Mouse (Mus musculus) naive thymus-derived CD4-positive, alpha-beta T cell, adult 2 months (primary cell): ENCODE results near the gene Itga2.
A peak's percentile ranks its signal among the peaks of the same experiment; 100 is the strongest.

Experiments
- DNase-seq: peaks from one replicate; pipeline ENCODE4 v3.0.0-alpha.2; 2011; ENCODE audit warnings: low read depth

Gene Itga2

GRCm38 (mm10) chr13:114931775-114932294 is at the start of gene Itga2:
Gene Itga2 (minus strand): TSS chr13:114932100.
- no peak for DNase-seq

GRCm38 (mm10) chr13:114980831-114981419 is 49.0 kb upstream of the Itga2 start:
- peak; percentile 37 for DNase-seq

- DNase-seq, result no peak
These were observed 42.7 kb upstream of the Itga2 start for GRCm38 (mm10) chr13:114974484-114975042.

GRCm38 (mm10) chr13:114971905-114972304 is 40.0 kb upstream of the Itga2 start:
- DNase-seq, result no peak

GRCm38 (mm10) chr13:114964233-114964632 is 32.3 kb upstream of the Itga2 start:
- peak; percentile 89 for DNase-seq

- no peak for DNase-seq
These were observed 22.6 kb upstream of the Itga2 start for GRCm38 (mm10) chr13:114954516-114954915.

GRCm38 (mm10) chr13:114933541-114933940 is 1.6 kb upstream of the Itga2 start:
- no peak for DNase-seq

- no peak for DNase-seq
These were observed 777 bp downstream of the Itga2 start for GRCm38 (mm10) chr13:114930996-114931649.

GRCm38 (mm10) chr13:114924785-114925184 is 7.1 kb downstream of the Itga2 start:
- DNase-seq, result no peak

GRCm38 (mm10) chr13:114923331-114923730 is 8.6 kb downstream of the Itga2 start:
- DNase-seq, result no peak

GRCm38 (mm10) chr13:114915767-114916166 is 16.1 kb downstream of the Itga2 start:
- DNase-seq, result peak; percentile 76

GRCm38 (mm10) chr13:114914963-114915362 is 16.9 kb downstream of the Itga2 start:
- DNase-seq, result peak; percentile 24

- no peak for DNase-seq
These were observed 17.3 kb downstream of the Itga2 start for GRCm38 (mm10) chr13:114914559-114914958.

- DNase-seq, result no peak
These were observed 21.3 kb downstream of the Itga2 start for GRCm38 (mm10) chr13:114910629-114911028.

GRCm38 (mm10) chr13:114909514-114909913 is 22.4 kb downstream of the Itga2 start:
- DNase-seq, result no peak

- DNase-seq, result no peak
These were observed 24.0 kb downstream of the Itga2 start for GRCm38 (mm10) chr13:114907876-114908275.

- DNase-seq, result no peak
These were observed 35.0 kb downstream of the Itga2 start for GRCm38 (mm10) chr13:114896751-114897386.

GRCm38 (mm10) chr13:114895896-114896295 is 36.0 kb downstream of the Itga2 start:
- DNase-seq, result peak; percentile 81

- no peak for DNase-seq
These were observed 37.2 kb downstream of the Itga2 start for GRCm38 (mm10) chr13:114894718-114895117.

GRCm38 (mm10) chr13:114891655-114892054 is 40.2 kb downstream of the Itga2 start:
- no peak for DNase-seq

GRCm38 (mm10) chr13:114887695-114888094 is 44.2 kb downstream of the Itga2 start:
- no peak for DNase-seq

GRCm38 (mm10) chr13:114887293-114887692 is 44.6 kb downstream of the Itga2 start:
- DNase-seq, result no peak

GRCm38 (mm10) chr13:114885171-114885570 is 46.7 kb downstream of the Itga2 start:
- peak; percentile 17 for DNase-seq
